Mouse (Mus musculus): Measurements from ENCODE around the gene Lyve1.

Lyve1 gene

DNA sequence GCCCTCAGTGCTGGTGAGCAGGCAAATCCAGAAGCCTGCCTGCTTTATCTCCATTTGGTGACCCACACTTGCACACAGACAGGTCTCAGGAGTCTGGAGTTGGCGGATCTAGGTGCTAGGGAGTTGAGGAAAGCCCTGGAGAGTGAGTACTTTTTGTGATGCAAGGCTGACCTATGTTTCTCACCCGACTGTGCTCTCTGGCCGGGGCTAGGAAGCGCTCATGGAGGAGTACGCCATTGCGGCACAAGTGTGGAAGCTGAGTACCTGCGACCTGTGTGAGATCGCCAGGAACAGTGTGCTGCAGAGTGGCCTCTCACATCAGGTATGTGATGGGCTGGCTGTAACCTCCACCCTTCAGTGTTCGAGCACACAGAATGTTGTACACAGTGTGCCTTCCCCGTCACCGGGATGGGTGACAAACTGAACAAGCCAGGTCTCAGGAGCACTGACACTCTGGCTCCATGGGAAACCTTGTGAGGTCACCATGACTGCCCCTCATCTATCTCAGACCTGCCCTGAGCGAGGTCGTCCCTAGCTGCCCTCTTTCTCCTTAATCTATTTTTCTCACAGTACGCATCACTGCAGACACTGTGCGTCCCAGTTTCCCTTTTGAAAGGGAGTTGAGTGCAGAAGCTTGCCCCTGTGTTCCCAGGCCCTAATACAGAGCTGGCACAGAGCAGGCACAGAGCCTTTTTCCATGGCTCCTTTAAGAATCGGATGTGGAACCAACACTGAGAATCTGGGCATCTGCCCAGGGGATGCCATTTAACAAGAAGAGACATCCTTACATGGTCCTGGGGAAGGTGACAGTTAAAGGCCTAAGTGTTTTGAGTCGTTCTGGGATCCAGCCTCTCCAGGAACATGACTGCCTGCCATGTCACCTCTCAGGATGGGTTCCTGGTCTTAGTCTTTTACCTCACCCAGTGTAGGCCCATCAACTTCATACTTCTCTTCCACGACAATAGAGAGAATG lies 53.2 kb downstream of the Lyve1 start:
- DNase-seq (ENCODE audit: low read depth, low spot score), result no peak

DNA sequence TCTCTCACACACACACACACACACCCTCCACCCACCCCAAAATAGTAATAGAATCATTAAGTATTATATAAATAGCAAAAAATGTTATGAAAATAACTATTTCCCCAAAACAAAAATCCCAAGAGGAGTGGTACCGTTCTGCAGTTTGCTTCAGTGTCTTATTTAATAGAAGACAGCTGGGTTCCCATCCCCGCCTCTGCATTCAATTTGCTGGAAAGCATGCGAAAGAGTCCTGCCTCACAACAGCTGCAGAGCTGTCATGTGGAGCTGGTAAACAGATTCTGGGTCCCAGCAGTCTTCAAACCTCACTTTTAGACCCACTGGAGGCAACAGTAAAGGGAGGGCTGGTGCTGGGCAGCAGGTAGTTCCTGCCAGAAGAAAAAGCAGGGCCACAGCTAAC lies 54.1 kb downstream of the Lyve1 start:
- no peak for DNase-seq (ENCODE audit: low read depth, low spot score)

GRCm38 (mm10) chr7:110807460-110808030 lies 55.5 kb downstream of the Lyve1 start:
- DNase-seq (ENCODE audit: low read depth, low spot score), result no peak

GRCm38 (mm10) chr7:110804266-110804665 lies 58.8 kb downstream of the Lyve1 start:
- no peak for DNase-seq (ENCODE audit: low read depth, low spot score)

DNA sequence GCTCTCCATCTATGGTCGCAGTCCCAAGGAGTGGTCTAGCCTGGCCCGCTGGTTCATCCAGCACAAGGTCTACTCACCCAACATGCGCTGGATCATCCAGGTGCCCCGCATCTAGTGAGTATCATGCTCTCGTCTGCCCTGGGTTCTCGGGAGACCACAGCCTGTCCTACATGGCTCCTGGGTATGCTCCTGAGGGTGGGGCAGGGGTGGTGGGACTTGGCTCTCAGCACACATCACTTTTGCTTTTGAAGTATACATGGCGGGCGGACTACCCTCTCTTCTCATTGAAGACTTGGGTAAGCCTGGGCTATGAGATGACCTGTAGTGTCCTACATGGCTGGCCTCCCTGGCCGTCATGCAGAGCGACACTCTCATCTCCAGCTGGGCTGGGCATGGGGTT lies 59.9 kb downstream of the Lyve1 start:
- DNase-seq (ENCODE audit: low read depth, low spot score), result no peak

- peak; percentile 53 for DNase-seq (ENCODE audit: low read depth, low spot score)
Measured at GRCm38 (mm10) chr7:110801028-110801427, 62.0 kb downstream of the Lyve1 start.

Data from retina, adult 2 months (tissue).